Mouse (Mus musculus): Measurements from ENCODE around the gene Nsdhl. TPM values are rescaled to one million over a fixed set of nuclear protein-coding genes. Genes with fewer than 3 reads are reported as not detected.

Gene Nsdhl
- total and polyA plus RNA-seq, 2 experiments from 2014 or later, result 5.6 to 11.8 TPM

DNA sequence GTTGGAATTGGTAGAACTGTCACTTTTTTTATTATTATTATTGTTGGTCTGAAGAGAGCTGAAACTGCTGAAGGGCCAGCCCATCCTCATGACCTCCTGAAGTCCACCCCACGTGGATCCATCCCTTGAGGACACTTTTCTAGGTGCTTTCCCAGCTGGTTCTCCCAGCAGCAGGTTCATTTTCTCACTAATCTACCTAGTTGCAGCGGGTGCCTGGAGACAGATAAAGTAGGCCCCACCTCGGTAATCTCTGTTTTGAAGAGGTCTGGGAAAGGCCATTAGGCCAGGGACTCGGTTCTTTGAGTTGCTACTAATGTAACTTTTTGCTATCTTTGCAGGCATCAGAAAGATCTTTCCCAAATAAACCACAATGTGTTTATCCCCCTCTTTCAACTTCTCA, 87.3 kb downstream of the Nsdhl start:
- 61% methylated on average over 4 of the region's 4 CpGs for WGBS
- no peak for TF ChIP-seq EP300 (IDR thresholded peaks at IDR 0.05; ENCODE audit: low read depth)
- TF ChIP-seq CTCF (IDR thresholded peaks at IDR 0.05; ENCODE audit: low read depth), result no peak

DNA sequence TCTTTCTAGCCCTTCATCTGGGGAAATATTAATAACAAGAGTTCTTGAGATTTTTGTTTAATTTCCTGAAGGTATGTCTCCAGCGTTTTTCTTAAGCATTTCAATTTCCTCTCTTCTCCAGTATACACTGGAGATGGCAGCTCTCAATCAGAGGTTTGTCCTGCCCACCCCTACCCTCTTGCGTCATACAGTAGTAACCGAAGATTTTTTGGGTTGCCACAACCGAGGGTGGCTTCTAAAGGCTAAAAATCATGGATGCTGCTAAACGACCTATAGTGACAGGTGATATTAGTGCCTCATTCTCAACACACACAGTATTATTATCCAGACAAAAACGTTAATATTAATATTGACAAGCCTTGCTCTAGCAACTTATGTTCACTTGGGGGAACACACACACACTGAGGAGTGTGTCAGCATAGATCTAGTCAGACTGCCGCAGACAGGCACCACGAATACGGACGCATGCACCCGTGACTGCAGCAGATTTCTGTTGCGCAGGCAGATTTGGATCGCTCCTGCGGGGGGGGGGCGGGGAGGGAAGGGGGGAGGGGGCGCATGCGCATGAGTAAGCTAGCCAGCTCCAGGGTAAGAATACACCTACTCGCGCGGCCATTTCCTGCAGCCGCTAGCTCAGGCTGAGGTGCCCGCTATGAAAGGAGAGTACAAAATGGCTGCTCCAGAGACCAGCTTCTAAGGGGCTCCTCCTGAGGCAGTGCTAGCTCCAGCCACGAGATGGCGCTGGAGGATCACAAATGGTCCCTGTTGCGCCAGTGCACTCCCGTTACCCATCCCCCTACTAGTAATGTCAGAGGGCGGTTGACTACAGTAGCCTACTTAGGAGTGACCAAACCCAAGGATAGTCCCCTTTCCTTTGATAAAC, 89.5 kb downstream of the Nsdhl start:
- H3K27me3 ChIP-seq (ENCODE audit: control insufficient read depth, insufficient read depth, low read length), result no peaks in the 10 kb centered on the region
- ATAC-seq (ENCODE audit: insufficient read depth, low read depth), result peak; percentile 100
- H3K9me3 ChIP-seq (replicated peaks; ENCODE audit: control insufficient read depth, low read length), result no peaks in the 10 kb centered on the region
- H3K9ac ChIP-seq (replicated peaks; ENCODE audit: low read depth, low read length), result peak overlapping the region; percentile 48; the same call in 1 of the 2 replicates
- H3K27ac ChIP-seq (ENCODE audit: low read depth), result peak overlapping the region; percentile 59
- H3K4me1 ChIP-seq (ENCODE audit: control insufficient read depth, insufficient read depth), result no peaks in the 10 kb centered on the region
- no peaks in the 10 kb centered on the region for H3K36me3 ChIP-seq (replicated peaks; ENCODE audit: control insufficient read depth, insufficient read depth, low read length)
- TF ChIP-seq EP300 (IDR thresholded peaks at IDR 0.05; ENCODE audit: low read depth) (0 out of 2 replicates have a peak, but pooled peaks have one; percentile 37), CTCF (IDR thresholded peaks at IDR 0.05; ENCODE audit: low read depth) (peak; percentile 78)
- H3K4me3 ChIP-seq (ENCODE audit: low read depth, low read length), result peak overlapping the region; percentile 44
- peak; percentile 91 for DNase-seq (ENCODE audit: low spot score)
- peak overlapping the region; percentile 57 for H3K4me2 ChIP-seq (ENCODE audit: low read depth, low read length)
- 15% methylated on average over 25 of the region's 27 CpGs for WGBS

More for the DNA sequence above, 87.3 kb downstream of the Nsdhl start:
- ATAC-seq (ENCODE audit: insufficient read depth, low read depth) (no peak), DNase-seq (ENCODE audit: low spot score) (no peak)
- H3K27ac ChIP-seq (ENCODE audit: low read depth), result no peak overlapping the region
- no peaks in the 10 kb centered on the region for H3K27me3 ChIP-seq (ENCODE audit: control insufficient read depth, insufficient read depth, low read length)
- H3K4me1 ChIP-seq (ENCODE audit: control insufficient read depth, insufficient read depth), result no peaks in the 10 kb centered on the region
- no peaks in the 10 kb centered on the region for H3K9me3 ChIP-seq (replicated peaks; ENCODE audit: control insufficient read depth, low read length)
- no peak overlapping the region for H3K9ac ChIP-seq (replicated peaks; ENCODE audit: low read depth, low read length)
- H3K4me3 ChIP-seq (ENCODE audit: low read depth, low read length), result no peak overlapping the region
- H3K36me3 ChIP-seq (replicated peaks; ENCODE audit: control insufficient read depth, insufficient read depth, low read length), result no peaks in the 10 kb centered on the region
- no peak overlapping the region for H3K4me2 ChIP-seq (ENCODE audit: low read depth, low read length)

MicroRNAs within 50 kb of the gene (microRNA counts, 519-probe panel; counts per million panel counts)
- microRNA mmu-miR-2137, result not detected

Small RNA genes lying within 50 kb of the gene (microRNA-seq; reads per million reads assigned to microRNA genes)
- 1.6 reads per million for gene Mir2137

Other genes with a start within 250 kb of the Nsdhl start
- gene Gabrq, start 93.4 kb upstream of the Nsdhl start, total RNA-seq (2014; rRNA removed; ENCODE audit: low replicate concordance), result 0.46 TPM in 1 of 2 replicates, not detected in the other
- gene Gabrq, start 93.4 kb upstream of the Nsdhl start, polyA plus RNA-seq (2015; fragmentation: Nextera tagmentation; extraction: Ambion mirVana), result 0.05 TPM in 1 of 2 replicates, not detected in the other
- 16.8 and 24.7 TPM in 2 replicates for gene Cetn2, start 146 bp upstream of the Nsdhl start, total RNA-seq (2014; rRNA removed; ENCODE audit: low replicate concordance)
- gene Cetn2, start 146 bp upstream of the Nsdhl start, polyA plus RNA-seq (2015; fragmentation: Nextera tagmentation; extraction: Ambion mirVana), result 62.0 and 62.5 TPM in 2 replicates
- 0.46 and 0.61 TPM in 2 replicates for gene Zfp185, start 68.8 kb downstream of the Nsdhl start, total RNA-seq (2014; rRNA removed; ENCODE audit: low replicate concordance)
- gene Zfp185, start 68.8 kb downstream of the Nsdhl start, polyA plus RNA-seq (2015; fragmentation: Nextera tagmentation; extraction: Ambion mirVana), result 1.5 TPM in 2 replicates
- not detected in 2 replicates for gene Pnma5, start 118.5 kb downstream of the Nsdhl start, total RNA-seq (2014; rRNA removed; ENCODE audit: low replicate concordance)
- gene Pnma5, start 118.5 kb downstream of the Nsdhl start, polyA plus RNA-seq (2015; fragmentation: Nextera tagmentation; extraction: Ambion mirVana), result not detected in 2 replicates
- not detected in 2 replicates for gene Pnma3, start 146.2 kb downstream of the Nsdhl start, total RNA-seq (2014; rRNA removed; ENCODE audit: low replicate concordance)
- not detected in 2 replicates for gene Pnma3, start 146.2 kb downstream of the Nsdhl start, polyA plus RNA-seq (2015; fragmentation: Nextera tagmentation; extraction: Ambion mirVana)
- gene Xlr4a, start 163.9 kb downstream of the Nsdhl start, total RNA-seq (2014; rRNA removed; ENCODE audit: low replicate concordance), result 0.23 TPM in 1 of 2 replicates, not detected in the other
- gene Xlr4a, start 163.9 kb downstream of the Nsdhl start, polyA plus RNA-seq (2015; fragmentation: Nextera tagmentation; extraction: Ambion mirVana), result 2.2 TPM in 1 of 2 replicates, not detected in the other
- 9.2 TPM in 1 of 2 replicates, not detected in the other for gene Xlr3a, start 178.5 kb downstream of the Nsdhl start, total RNA-seq (2014; rRNA removed; ENCODE audit: low replicate concordance)
- 0.34 and 2.3 TPM in 2 replicates for gene Xlr3a, start 178.5 kb downstream of the Nsdhl start, polyA plus RNA-seq (2015; fragmentation: Nextera tagmentation; extraction: Ambion mirVana)
- gene Gm14685, start 198.5 kb downstream of the Nsdhl start, total RNA-seq (2014; rRNA removed; ENCODE audit: low replicate concordance), result not detected in 2 replicates
- not detected in 2 replicates for gene Gm14685, start 198.5 kb downstream of the Nsdhl start, polyA plus RNA-seq (2015; fragmentation: Nextera tagmentation; extraction: Ambion mirVana)
- not detected in 2 replicates for gene Xlr5b, start 230.2 kb downstream of the Nsdhl start, total RNA-seq (2014; rRNA removed; ENCODE audit: low replicate concordance)
- not detected in 2 replicates for gene Xlr5b, start 230.2 kb downstream of the Nsdhl start, polyA plus RNA-seq (2015; fragmentation: Nextera tagmentation; extraction: Ambion mirVana)
- gene DXBay18, start 230.9 kb downstream of the Nsdhl start, total RNA-seq (2014; rRNA removed; ENCODE audit: low replicate concordance), result not detected in 2 replicates
- not detected in 2 replicates for gene DXBay18, start 230.9 kb downstream of the Nsdhl start, polyA plus RNA-seq (2015; fragmentation: Nextera tagmentation; extraction: Ambion mirVana)

Data from heart, postnatal 0 days (tissue).